Mouse (Mus musculus): ENCODE measurements around the gene Uimc1. TPM values are rescaled to one million over a fixed set of nuclear protein-coding genes. Genes with fewer than 3 reads are reported as not detected.
A peak's percentile ranks its signal among the peaks of the same experiment; 100 is the strongest.

The Uimc1 gene
- 19.0 and 22.0 TPM in 2 replicates for polyA plus RNA-seq (2015; fragmentation: Nextera tagmentation; extraction: Ambion mirVana)

DNA sequence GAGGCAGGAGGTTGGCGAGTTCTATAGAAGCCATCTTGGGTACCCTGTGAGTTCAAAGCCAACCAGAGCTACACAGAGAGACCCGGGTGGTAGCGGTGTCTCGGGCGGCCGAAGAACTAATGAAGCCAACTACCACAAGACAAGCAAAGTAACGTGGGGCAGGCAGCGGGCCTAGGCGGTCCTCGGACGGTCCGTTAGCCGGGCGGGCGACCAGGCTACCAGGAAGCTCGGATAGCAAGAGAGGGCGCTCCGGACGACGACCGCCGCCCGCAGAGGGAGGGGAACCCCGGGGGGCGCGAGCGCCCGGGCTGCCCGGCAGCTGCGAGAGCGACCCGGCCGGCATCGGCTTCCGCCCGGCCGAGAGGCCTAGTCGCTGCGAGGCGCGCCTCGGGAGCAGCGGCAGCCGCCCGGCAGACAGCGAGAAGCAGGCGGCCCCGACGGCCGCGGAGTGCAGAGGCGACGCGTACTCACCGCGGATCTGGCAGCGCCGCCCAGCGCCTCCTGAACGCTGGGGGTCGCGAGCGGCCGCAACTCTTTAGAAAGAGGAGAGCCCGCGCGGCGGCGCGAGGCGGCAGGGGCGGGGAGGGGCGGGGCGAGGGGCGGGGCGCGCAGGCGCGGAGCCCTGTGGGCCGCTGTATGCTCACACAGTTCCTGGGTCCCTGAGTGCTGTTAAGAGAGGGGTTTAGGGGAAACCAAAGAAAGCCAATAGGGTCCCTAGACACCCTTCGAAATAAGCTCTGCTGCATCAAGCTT, at the start of gene Uimc1:
Gene Uimc1 (minus strand): TSS at position 575 of the 753 bp plus-strand sequence.
- H3K4me1 ChIP-seq (ENCODE audit: control insufficient read depth, insufficient read depth, low read length): peaks cover 7% of the 10 kb centered on the region
- H3K4me3 ChIP-seq (ENCODE audit: low read length): peak within 1 kb of the TSS; percentile 89
- peak within 1 kb of the TSS; percentile 96 for H3K9ac ChIP-seq (ENCODE audit: low read length)
- peak within 1 kb of the TSS; percentile 94 for H3K27ac ChIP-seq (ENCODE audit: low read length)
- WGBS: under 1% methylated on average over 64 of the region's 81 CpGs
- no peaks in the 10 kb centered on the region for H3K27me3 ChIP-seq (ENCODE audit: control insufficient read depth, insufficient read depth, low read length)
- peak; percentile 85 for ATAC-seq (replicated peaks; ENCODE audit: extremely low read depth, insufficient read depth, low FRiP score)
- H3K4me2 ChIP-seq (ENCODE audit: low read depth, low read length): peak within 1 kb of the TSS; percentile 84
- no peaks in the 10 kb centered on the region for H3K9me3 ChIP-seq (replicated peaks; ENCODE audit: control insufficient read depth, low read length)
- H3K36me3 ChIP-seq (ENCODE audit: control insufficient read depth, insufficient read depth): no peaks in the 10 kb centered on the region

- no peak overlapping the region for H3K4me2 ChIP-seq (ENCODE audit: low read depth, low read length)
- H3K9ac ChIP-seq (ENCODE audit: low read length): no peak overlapping the region
- no peaks in the 10 kb centered on the region for H3K36me3 ChIP-seq (ENCODE audit: control insufficient read depth, insufficient read depth)
- no peak overlapping the region for H3K4me3 ChIP-seq (ENCODE audit: low read length)
- no peaks in the 10 kb centered on the region for H3K27me3 ChIP-seq (ENCODE audit: control insufficient read depth, insufficient read depth, low read length)
- no peak for ATAC-seq (replicated peaks; ENCODE audit: extremely low read depth, insufficient read depth, low FRiP score)
- H3K27ac ChIP-seq (ENCODE audit: low read length): no peak overlapping the region
- 68% methylated on average over 2 of the region's 2 CpGs for WGBS
- H3K4me1 ChIP-seq (ENCODE audit: control insufficient read depth, insufficient read depth, low read length): no peaks in the 10 kb centered on the region
- H3K9me3 ChIP-seq (replicated peaks; ENCODE audit: control insufficient read depth, low read length): no peaks in the 10 kb centered on the region
Observed at GRCm38 (mm10) chr13:55140271-55140670, 40.2 kb upstream of the Uimc1 start.

DNA sequence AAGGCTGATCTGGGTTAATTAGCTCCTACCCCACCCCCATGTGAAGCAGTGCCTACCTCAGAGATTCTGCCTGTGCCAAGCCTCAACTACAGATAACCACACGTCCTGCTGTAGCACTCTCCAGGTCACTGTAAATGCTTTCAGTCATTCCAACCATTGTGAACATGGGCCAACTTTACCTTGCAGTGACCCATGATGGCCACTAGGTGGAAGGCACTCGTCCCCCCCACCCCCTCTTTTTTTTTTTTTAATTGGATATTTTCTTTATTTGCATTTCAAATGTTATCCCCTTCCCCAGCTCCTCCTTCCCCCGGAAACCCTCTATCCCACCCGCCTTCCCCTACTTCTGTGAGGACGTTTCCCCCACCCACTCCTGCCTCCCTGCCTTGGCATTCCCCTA, 35.3 kb upstream of the Uimc1 start:
- H3K4me3 ChIP-seq (ENCODE audit: low read length): no peak overlapping the region
- no peaks in the 10 kb centered on the region for H3K27me3 ChIP-seq (ENCODE audit: control insufficient read depth, insufficient read depth, low read length)
- no peak overlapping the region for H3K27ac ChIP-seq (ENCODE audit: low read length)
- peaks cover 4% of the 10 kb centered on the region for H3K4me1 ChIP-seq (ENCODE audit: control insufficient read depth, insufficient read depth, low read length)
- 10% methylated on average over 5 of the region's 5 CpGs for WGBS
- H3K4me2 ChIP-seq (ENCODE audit: low read depth, low read length): no peak overlapping the region
- peak; percentile 70; the same call in 1 of the 2 replicates for ATAC-seq (replicated peaks; ENCODE audit: extremely low read depth, insufficient read depth, low FRiP score)
- H3K9ac ChIP-seq (ENCODE audit: low read length): no peak overlapping the region; the same call in 1 of the 2 replicates
- no peaks in the 10 kb centered on the region for H3K9me3 ChIP-seq (replicated peaks; ENCODE audit: control insufficient read depth, low read length)
- peaks cover 25% of the 10 kb centered on the region for H3K36me3 ChIP-seq (ENCODE audit: control insufficient read depth, insufficient read depth)

- no peaks in the 10 kb centered on the region for H3K9me3 ChIP-seq (replicated peaks; ENCODE audit: control insufficient read depth, low read length)
- no peak within 1 kb of the TSS for H3K4me2 ChIP-seq (ENCODE audit: low read depth, low read length)
- peaks cover 36% of the 10 kb centered on the region for H3K36me3 ChIP-seq (ENCODE audit: control insufficient read depth, insufficient read depth)
- WGBS: 94% methylated on average over 2 of the region's 2 CpGs
- no peak within 1 kb of the TSS for H3K9ac ChIP-seq (ENCODE audit: low read length)
- ATAC-seq (replicated peaks; ENCODE audit: extremely low read depth, insufficient read depth, low FRiP score): no peak
- no peaks in the 10 kb centered on the region for H3K27me3 ChIP-seq (ENCODE audit: control insufficient read depth, insufficient read depth, low read length)
- H3K27ac ChIP-seq (ENCODE audit: low read length): no peak within 1 kb of the TSS
- H3K4me3 ChIP-seq (ENCODE audit: low read length): no peak within 1 kb of the TSS
- H3K4me1 ChIP-seq (ENCODE audit: control insufficient read depth, insufficient read depth, low read length): peaks cover 4% of the 10 kb centered on the region
Observed at GRCm38 (mm10) chr13:55133448-55133847, 33.3 kb upstream of the Uimc1 start, which contains the start of gene Gm17617. Gm17617 (minus strand) TSS chr13:55133548.

GRCm38 (mm10) chr13:55124903-55125302, 24.8 kb upstream of the Uimc1 start:
- 80% methylated on average over 6 of the region's 6 CpGs for WGBS

DNA sequence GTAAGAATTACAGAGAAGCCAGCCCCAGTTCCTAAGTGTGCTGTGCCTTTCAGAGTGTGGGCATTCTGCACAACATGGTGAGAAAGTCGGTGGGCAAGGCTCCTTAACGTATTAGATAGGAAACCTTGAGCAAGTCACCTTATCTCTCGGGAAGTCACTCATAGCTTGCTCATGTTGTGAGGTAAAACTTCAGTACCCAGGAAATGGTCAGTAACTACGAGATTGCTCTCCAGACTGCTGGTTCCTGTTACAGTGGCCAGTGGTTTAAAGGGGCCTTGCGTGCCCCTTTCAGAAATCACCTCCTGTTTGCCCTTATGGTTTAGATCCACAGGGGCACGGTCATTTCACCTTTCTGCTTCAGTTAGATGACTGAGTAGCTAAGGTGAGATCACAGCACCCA, 14.3 kb upstream of the Uimc1 start:
- no peak for ATAC-seq (replicated peaks; ENCODE audit: extremely low read depth, insufficient read depth, low FRiP score)
- Histone ChIP-seq H3K4me2 (ENCODE audit: low read depth, low read length) (no peak overlapping the region), H3K36me3 (ENCODE audit: control insufficient read depth, insufficient read depth) (peaks cover 37% of the 10 kb centered on the region), H3K9ac (ENCODE audit: low read length) (no peak overlapping the region), H3K4me1 (ENCODE audit: control insufficient read depth, insufficient read depth, low read length) (no peaks in the 10 kb centered on the region), H3K27ac (ENCODE audit: low read length) (no peak overlapping the region), H3K4me3 (ENCODE audit: low read length) (no peak overlapping the region), H3K9me3 (replicated peaks; ENCODE audit: control insufficient read depth, low read length) (no peaks in the 10 kb centered on the region), H3K27me3 (ENCODE audit: control insufficient read depth, insufficient read depth, low read length) (no peaks in the 10 kb centered on the region)
- 67% methylated on average over 6 of the region's 6 CpGs for WGBS

More at GRCm38 (mm10) chr13:55124903-55125302, 24.8 kb upstream of the Uimc1 start:
- no peak overlapping the region for H3K27ac ChIP-seq (ENCODE audit: low read length)
- H3K9me3 ChIP-seq (replicated peaks; ENCODE audit: control insufficient read depth, low read length): no peaks in the 10 kb centered on the region
- no peak for ATAC-seq (replicated peaks; ENCODE audit: extremely low read depth, insufficient read depth, low FRiP score)
- no peaks in the 10 kb centered on the region for H3K27me3 ChIP-seq (ENCODE audit: control insufficient read depth, insufficient read depth, low read length)
- no peak overlapping the region for H3K4me3 ChIP-seq (ENCODE audit: low read length)
- H3K36me3 ChIP-seq (ENCODE audit: control insufficient read depth, insufficient read depth): peaks cover 39% of the 10 kb centered on the region
- no peak overlapping the region for H3K9ac ChIP-seq (ENCODE audit: low read length)
- no peak overlapping the region for H3K4me2 ChIP-seq (ENCODE audit: low read depth, low read length)
- H3K4me1 ChIP-seq (ENCODE audit: control insufficient read depth, insufficient read depth, low read length): no peaks in the 10 kb centered on the region

GRCm38 (mm10) chr13:55107694-55108093, 7.6 kb upstream of the Uimc1 start:
- WGBS: 37% methylated on average over 8 of the region's 8 CpGs
- Histone ChIP-seq H3K4me3 (ENCODE audit: low read length) (no peak overlapping the region), H3K4me1 (ENCODE audit: control insufficient read depth, insufficient read depth, low read length) (peaks cover 22% of the 10 kb centered on the region), H3K27ac (ENCODE audit: low read length) (peak overlapping the region; percentile 94), H3K9me3 (replicated peaks; ENCODE audit: control insufficient read depth, low read length) (no peaks in the 10 kb centered on the region), H3K27me3 (ENCODE audit: control insufficient read depth, insufficient read depth, low read length) (no peaks in the 10 kb centered on the region), H3K9ac (ENCODE audit: low read length) (peak overlapping the region; percentile 45), H3K4me2 (ENCODE audit: low read depth, low read length) (peak overlapping the region; percentile 91; the same call in 1 of the 2 replicates), H3K36me3 (ENCODE audit: control insufficient read depth, insufficient read depth) (peaks cover 4% of the 10 kb centered on the region; the same call in 1 of the 2 replicates)
- ATAC-seq (replicated peaks; ENCODE audit: extremely low read depth, insufficient read depth, low FRiP score): peak; percentile 66

DNA sequence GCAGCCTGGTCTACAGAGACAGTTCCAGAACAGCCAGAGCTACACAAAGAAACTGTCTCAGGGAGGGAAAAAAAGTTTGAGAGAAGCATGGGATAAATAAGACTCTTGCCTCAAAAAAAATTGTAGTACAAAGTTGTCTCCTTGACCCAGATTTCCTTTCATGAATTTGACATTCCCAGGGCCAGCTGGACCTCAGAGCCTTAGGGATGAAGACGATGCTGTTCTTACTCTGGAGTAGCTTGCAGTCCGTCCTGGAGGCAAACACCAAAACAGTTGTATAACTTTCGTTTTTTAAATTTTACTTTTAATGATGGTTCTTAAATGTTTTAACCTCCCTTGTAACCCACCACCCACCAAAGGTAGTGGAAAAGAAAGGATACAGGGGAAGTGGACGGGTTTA, 7.0 kb upstream of the Uimc1 start:
- Histone ChIP-seq H3K4me3 (ENCODE audit: low read length) (no peak overlapping the region), H3K9me3 (replicated peaks; ENCODE audit: control insufficient read depth, low read length) (no peaks in the 10 kb centered on the region), H3K4me1 (ENCODE audit: control insufficient read depth, insufficient read depth, low read length) (peaks cover 22% of the 10 kb centered on the region), H3K27ac (ENCODE audit: low read length) (peak overlapping the region; percentile 94), H3K36me3 (ENCODE audit: control insufficient read depth, insufficient read depth) (peaks cover 4% of the 10 kb centered on the region; the same call in 1 of the 2 replicates), H3K27me3 (ENCODE audit: control insufficient read depth, insufficient read depth, low read length) (no peaks in the 10 kb centered on the region), H3K9ac (ENCODE audit: low read length) (peak overlapping the region; percentile 45), H3K4me2 (ENCODE audit: low read depth, low read length) (peak overlapping the region; percentile 91)
- WGBS: 67% methylated on average over 4 of the region's 4 CpGs
- no peak for ATAC-seq (replicated peaks; ENCODE audit: extremely low read depth, insufficient read depth, low FRiP score)

GRCm38 (mm10) chr13:55105953-55106691, 6.0 kb upstream of the Uimc1 start:
- H3K4me2 ChIP-seq (ENCODE audit: low read depth, low read length): peak overlapping the region; percentile 91
- H3K27me3 ChIP-seq (ENCODE audit: control insufficient read depth, insufficient read depth, low read length): no peaks in the 10 kb centered on the region
- H3K4me1 ChIP-seq (ENCODE audit: control insufficient read depth, insufficient read depth, low read length): peaks cover 22% of the 10 kb centered on the region
- H3K9ac ChIP-seq (ENCODE audit: low read length): peak overlapping the region; percentile 83
- peak overlapping the region; percentile 84 for H3K27ac ChIP-seq (ENCODE audit: low read length)
- H3K4me3 ChIP-seq (ENCODE audit: low read length): peak overlapping the region; percentile 83
- WGBS: 12% methylated on average over 8 of the region's 8 CpGs
- H3K9me3 ChIP-seq (replicated peaks; ENCODE audit: control insufficient read depth, low read length): no peaks in the 10 kb centered on the region
- no peak for ATAC-seq (replicated peaks; ENCODE audit: extremely low read depth, insufficient read depth, low FRiP score)
- peaks cover 4% of the 10 kb centered on the region; the same call in 1 of the 2 replicates for H3K36me3 ChIP-seq (ENCODE audit: control insufficient read depth, insufficient read depth)
